Mouse (Mus musculus): Measurements from ENCODE around the gene Inca1. TPM values are rescaled to one million over a fixed set of nuclear protein-coding genes. Genes with fewer than 3 reads are reported as not detected.

Gene Inca1
- polyA plus RNA-seq, 1 experiment = 19.6 TPM

- H3K4me1 ChIP-seq (ENCODE audit: control insufficient read depth, insufficient read depth, low read length) = peaks cover 23% of the 10 kb centered on the region
- H3K36me3 ChIP-seq (ENCODE audit: control insufficient read depth, insufficient read depth, low read length) = no peaks in the 10 kb centered on the region; the same call in 1 of the 2 replicates
- peak overlapping the region; percentile 95 for H3K27ac ChIP-seq (ENCODE audit: control insufficient read depth, insufficient read depth, low read depth, low read length)
- H3K4me3 ChIP-seq (ENCODE audit: control insufficient read depth, low read depth, low read length) = peak overlapping the region; percentile 80
- 0 out of 2 replicates have a peak, but pooled peaks have one; percentile 22 for TF ChIP-seq POLR2A (IDR thresholded peaks at IDR 0.05; ENCODE audit: control insufficient read depth, low read depth, low read length)
- no peak for TF ChIP-seq CTCF (IDR thresholded peaks at IDR 0.05; ENCODE audit: control insufficient read depth, insufficient read depth, insufficient replicate concordance, low read depth, low read length)
- no peaks in the 10 kb centered on the region for H3K27me3 ChIP-seq (ENCODE audit: control insufficient read depth, insufficient read depth, low read length)
These were observed 43.5 kb downstream of the Inca1 start for GRCm38 (mm10) chr11:70656456-70656927.

GRCm38 (mm10) chr11:70655571-70656455 lies 44.1 kb downstream of the Inca1 start:
- H3K4me1 ChIP-seq (ENCODE audit: control insufficient read depth, insufficient read depth, low read length) = peaks cover 23% of the 10 kb centered on the region
- H3K4me3 ChIP-seq (ENCODE audit: control insufficient read depth, low read depth, low read length) = peak overlapping the region; percentile 80
- no peaks in the 10 kb centered on the region; the same call in 1 of the 2 replicates for H3K36me3 ChIP-seq (ENCODE audit: control insufficient read depth, insufficient read depth, low read length)
- peak overlapping the region; percentile 95 for H3K27ac ChIP-seq (ENCODE audit: control insufficient read depth, insufficient read depth, low read depth, low read length)
- no peaks in the 10 kb centered on the region for H3K27me3 ChIP-seq (ENCODE audit: control insufficient read depth, insufficient read depth, low read length)
- TF ChIP-seq POLR2A (IDR thresholded peaks at IDR 0.05; ENCODE audit: control insufficient read depth, low read depth, low read length) = peak; percentile 60
- TF ChIP-seq CTCF (IDR thresholded peaks at IDR 0.05; ENCODE audit: control insufficient read depth, insufficient read depth, insufficient replicate concordance, low read depth, low read length) = no peak

- no peaks in the 10 kb centered on the region for H3K27me3 ChIP-seq (ENCODE audit: control insufficient read depth, insufficient read depth, low read length)
- H3K36me3 ChIP-seq (ENCODE audit: control insufficient read depth, insufficient read depth, low read length) = no peaks in the 10 kb centered on the region; the same call in 1 of the 2 replicates
- peaks cover 23% of the 10 kb centered on the region for H3K4me1 ChIP-seq (ENCODE audit: control insufficient read depth, insufficient read depth, low read length)
- TF ChIP-seq CTCF (IDR thresholded peaks at IDR 0.05; ENCODE audit: control insufficient read depth, insufficient read depth, insufficient replicate concordance, low read depth, low read length) (no peak), POLR2A (IDR thresholded peaks at IDR 0.05; ENCODE audit: control insufficient read depth, low read depth, low read length) (peak; percentile 58; the same call in 1 of the 2 replicates)
- peak overlapping the region; percentile 95 for H3K27ac ChIP-seq (ENCODE audit: control insufficient read depth, insufficient read depth, low read depth, low read length)
- peak overlapping the region; percentile 80 for H3K4me3 ChIP-seq (ENCODE audit: control insufficient read depth, low read depth, low read length)
These were observed 44.9 kb downstream of the Inca1 start for GRCm38 (mm10) chr11:70654923-70655570.

GRCm38 (mm10) chr11:70654198-70654922 lies 45.6 kb downstream of the Inca1 start, which contains the start of gene Pfn1:
Pfn1 (minus strand) TSS chr11:70654644.
- Histone ChIP-seq H3K27ac (ENCODE audit: control insufficient read depth, insufficient read depth, low read depth, low read length) (peak within 1 kb of the TSS; percentile 100), H3K36me3 (ENCODE audit: control insufficient read depth, insufficient read depth, low read length) (no peaks in the 10 kb centered on the region; the same call in 1 of the 2 replicates), H3K27me3 (ENCODE audit: control insufficient read depth, insufficient read depth, low read length) (no peaks in the 10 kb centered on the region), H3K4me3 (ENCODE audit: control insufficient read depth, low read depth, low read length) (peak within 1 kb of the TSS; percentile 100), H3K4me1 (ENCODE audit: control insufficient read depth, insufficient read depth, low read length) (peaks cover 23% of the 10 kb centered on the region)
- TF ChIP-seq CTCF (IDR thresholded peaks at IDR 0.05; ENCODE audit: control insufficient read depth, insufficient read depth, insufficient replicate concordance, low read depth, low read length) = no peak
- TF ChIP-seq POLR2A (IDR thresholded peaks at IDR 0.05; ENCODE audit: control insufficient read depth, low read depth, low read length) = peak; percentile 80

- Histone ChIP-seq H3K27ac (ENCODE audit: control insufficient read depth, insufficient read depth, low read depth, low read length) (peak overlapping the region; percentile 100), H3K27me3 (ENCODE audit: control insufficient read depth, insufficient read depth, low read length) (no peaks in the 10 kb centered on the region), H3K36me3 (ENCODE audit: control insufficient read depth, insufficient read depth, low read length) (no peaks in the 10 kb centered on the region; the same call in 1 of the 2 replicates), H3K4me1 (ENCODE audit: control insufficient read depth, insufficient read depth, low read length) (peaks cover 23% of the 10 kb centered on the region), H3K4me3 (ENCODE audit: control insufficient read depth, low read depth, low read length) (peak overlapping the region; percentile 100)
- TF ChIP-seq POLR2A (IDR thresholded peaks at IDR 0.05; ENCODE audit: control insufficient read depth, low read depth, low read length) (no peak; the same call in 1 of the 2 replicates), CTCF (IDR thresholded peaks at IDR 0.05; ENCODE audit: control insufficient read depth, insufficient read depth, insufficient replicate concordance, low read depth, low read length) (no peak)
These were observed 46.4 kb downstream of the Inca1 start for GRCm38 (mm10) chr11:70653345-70654197.

- TF ChIP-seq CTCF (IDR thresholded peaks at IDR 0.05; ENCODE audit: control insufficient read depth, insufficient read depth, insufficient replicate concordance, low read depth, low read length) (no peak), POLR2A (IDR thresholded peaks at IDR 0.05; ENCODE audit: control insufficient read depth, low read depth, low read length) (no peak)
- no peaks in the 10 kb centered on the region; the same call in 1 of the 2 replicates for H3K36me3 ChIP-seq (ENCODE audit: control insufficient read depth, insufficient read depth, low read length)
- peaks cover 23% of the 10 kb centered on the region for H3K4me1 ChIP-seq (ENCODE audit: control insufficient read depth, insufficient read depth, low read length)
- peak overlapping the region; percentile 58 for H3K27ac ChIP-seq (ENCODE audit: control insufficient read depth, insufficient read depth, low read depth, low read length)
- H3K27me3 ChIP-seq (ENCODE audit: control insufficient read depth, insufficient read depth, low read length) = no peaks in the 10 kb centered on the region
- peak overlapping the region; percentile 100 for H3K4me3 ChIP-seq (ENCODE audit: control insufficient read depth, low read depth, low read length)
These were observed 47.0 kb downstream of the Inca1 start for GRCm38 (mm10) chr11:70652884-70653344.

All from testis, adult 2 months (tissue).